Mouse (Mus musculus) CD8-positive naive resting alpha-beta T cell, adult 2 months (primary cell): ENCODE data around the gene Zfp59.
A peak's percentile ranks its signal among the peaks of the same experiment; 100 is the strongest.
"Not testable (repeated sequence)": the region's sequence is repeated elsewhere in the genome, so short reads cannot be mapped to it uniquely, and the experiment has no call there.

Experiments
- DNase-seq, 2 experiments: peaks; one replicate each; pipeline ENCODE4 v3.0.0; 2022; ENCODE audit warnings: low read depth in 2 of 2, low spot score in 2 of 2

Gene Zfp59

GRCm38 (mm10) chr7:27838323-27839249 lies at the start of gene Zfp59:
Gene Zfp59, plus strand, starts transcription at chr7:27838607.
- DNase-seq, result peak; percentile 75 to 80

DNA sequence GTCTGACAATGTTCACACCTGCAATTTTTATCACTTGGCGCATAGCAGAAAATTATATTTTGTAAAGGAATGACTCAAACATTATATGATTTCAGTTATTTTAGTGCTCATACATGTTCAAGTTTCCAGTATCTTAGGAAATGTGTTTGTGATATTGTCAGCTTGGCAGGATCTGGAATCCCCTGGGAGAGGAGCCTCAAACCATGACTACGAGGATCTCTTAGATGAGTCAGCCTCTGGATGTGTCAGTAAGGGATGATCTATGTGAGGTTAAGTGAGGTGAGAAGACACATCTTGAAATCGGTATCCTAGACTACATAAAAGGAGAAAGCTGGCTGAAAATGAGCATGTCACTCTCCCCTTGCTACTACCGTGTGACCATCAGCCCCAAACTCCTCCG lies 49.1 kb upstream of the Zfp59 start:
- DNase-seq, result no peak

DNA sequence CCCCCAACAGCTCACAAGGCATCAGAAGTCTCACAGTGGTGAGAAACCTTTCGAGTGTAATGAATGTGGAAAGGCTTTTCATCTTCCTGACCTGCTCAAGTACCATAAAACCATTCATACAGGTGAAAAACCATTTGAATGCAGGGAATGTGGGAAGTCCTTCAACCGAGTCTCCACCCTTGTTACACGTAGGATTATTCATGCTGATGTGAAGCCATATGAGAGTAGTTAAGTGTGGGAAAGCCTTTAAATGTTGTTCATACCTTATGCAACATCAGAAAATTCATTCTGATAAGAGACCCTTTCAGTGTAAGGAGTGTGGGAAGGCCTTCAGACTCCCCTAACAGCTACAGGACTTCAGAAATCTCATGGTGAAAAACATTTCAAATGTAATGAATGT lies 44.5 kb upstream of the Zfp59 start:
- not testable (repeated sequence) for DNase-seq

DNA sequence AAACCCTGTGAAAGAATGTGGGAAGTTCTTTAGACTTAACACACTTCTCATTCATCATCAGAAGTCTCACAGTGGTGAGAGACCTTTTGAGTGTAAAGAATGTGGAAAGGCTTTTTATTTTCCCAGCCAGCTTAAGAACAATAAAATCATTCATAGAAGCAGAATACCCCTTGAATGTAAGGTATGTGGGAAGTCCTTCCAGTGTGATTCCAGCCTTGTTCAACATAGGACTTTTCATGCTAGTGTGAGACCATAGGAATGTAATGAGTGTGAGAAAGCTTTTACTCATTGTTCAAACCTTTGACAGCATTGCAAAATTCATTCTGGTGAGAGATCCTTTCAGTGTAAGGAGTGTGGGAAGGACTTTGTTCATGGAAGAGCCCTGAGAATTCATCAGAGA lies 43.8 kb upstream of the Zfp59 start:
- DNase-seq, result no peak

GRCm38 (mm10) chr7:27797906-27798811 lies 40.2 kb upstream of the Zfp59 start:
- DNase-seq, result no peak

GRCm38 (mm10) chr7:27801137-27801536 lies 37.3 kb upstream of the Zfp59 start:
- no peak for DNase-seq

DNA sequence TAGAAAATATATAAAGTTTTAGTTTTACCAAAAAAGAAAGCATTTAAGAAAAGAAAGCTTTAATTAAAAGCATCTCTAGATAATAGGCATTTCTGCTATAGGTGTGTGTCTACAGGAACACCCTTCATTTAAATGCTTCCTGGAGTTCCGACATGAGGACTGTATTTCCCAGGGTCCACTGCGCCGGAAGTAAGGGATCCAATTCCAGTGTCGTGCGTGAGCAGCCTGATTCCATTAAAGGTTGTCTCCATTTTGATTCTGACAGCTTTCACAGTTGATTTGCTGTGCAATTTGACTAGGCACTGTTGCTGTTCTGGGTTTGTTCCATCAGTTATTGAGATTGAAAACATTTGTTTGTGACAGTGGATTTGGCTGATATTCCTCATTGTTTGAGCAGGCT lies 35.4 kb upstream of the Zfp59 start:
- no peak for DNase-seq

- peak; percentile 51 to 63 for DNase-seq
Observed at GRCm38 (mm10) chr7:27804297-27805030, 33.9 kb upstream of the Zfp59 start.

GRCm38 (mm10) chr7:27806896-27807295 lies 31.5 kb upstream of the Zfp59 start, which contains the start of gene Zfp626:
Gene Zfp626, plus strand, starts transcription at chr7:27807196.
- not testable (repeated sequence) for DNase-seq

- not testable (repeated sequence) for DNase-seq
Observed at GRCm38 (mm10) chr7:27807305-27807704, 31.1 kb upstream of the Zfp59 start.

- no peak for DNase-seq
Observed at GRCm38 (mm10) chr7:27818526-27819110, 19.8 kb upstream of the Zfp59 start.

- no peak for DNase-seq
Observed at GRCm38 (mm10) chr7:27822611-27823010, 15.8 kb upstream of the Zfp59 start.

DNA sequence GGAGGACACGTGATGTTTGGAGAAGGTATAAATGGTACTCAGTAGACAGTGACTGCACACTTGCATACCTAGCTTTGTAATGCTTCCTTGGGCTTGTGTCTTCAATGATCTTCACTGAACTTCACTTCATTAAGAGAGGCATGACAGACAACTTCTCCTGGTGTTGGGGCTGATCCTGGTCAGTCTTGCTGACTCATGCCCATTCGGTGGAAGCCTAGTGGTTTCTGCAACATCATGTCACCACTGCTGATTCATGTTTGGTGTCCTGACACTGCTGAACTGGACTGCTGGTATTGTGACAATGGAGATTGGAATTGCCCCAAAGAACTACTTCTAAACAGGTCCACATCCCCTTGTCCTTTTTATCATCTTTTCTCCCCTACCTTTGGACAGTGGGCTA lies 4.3 kb upstream of the Zfp59 start:
- no peak for DNase-seq

DNA sequence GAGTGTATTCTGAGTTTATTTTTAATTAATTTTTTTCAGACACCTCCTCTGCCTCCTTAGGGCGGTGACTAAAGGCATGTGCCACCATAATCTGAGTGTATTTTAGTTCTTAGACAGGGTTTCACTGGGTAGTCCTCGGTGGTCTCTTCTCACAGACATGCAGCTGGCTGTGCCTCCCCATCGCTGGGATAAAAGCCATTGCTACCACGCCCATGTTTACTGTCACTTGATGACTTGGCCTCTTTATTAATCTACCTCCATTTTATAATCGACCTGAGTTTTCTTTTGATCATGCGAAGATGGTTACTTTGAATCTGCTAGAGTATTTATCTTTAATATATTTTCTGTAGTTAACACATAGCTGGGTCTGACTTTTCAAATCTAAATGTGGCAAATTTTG lies 511 bp upstream of the Zfp59 start:
- no peak for DNase-seq

DNA sequence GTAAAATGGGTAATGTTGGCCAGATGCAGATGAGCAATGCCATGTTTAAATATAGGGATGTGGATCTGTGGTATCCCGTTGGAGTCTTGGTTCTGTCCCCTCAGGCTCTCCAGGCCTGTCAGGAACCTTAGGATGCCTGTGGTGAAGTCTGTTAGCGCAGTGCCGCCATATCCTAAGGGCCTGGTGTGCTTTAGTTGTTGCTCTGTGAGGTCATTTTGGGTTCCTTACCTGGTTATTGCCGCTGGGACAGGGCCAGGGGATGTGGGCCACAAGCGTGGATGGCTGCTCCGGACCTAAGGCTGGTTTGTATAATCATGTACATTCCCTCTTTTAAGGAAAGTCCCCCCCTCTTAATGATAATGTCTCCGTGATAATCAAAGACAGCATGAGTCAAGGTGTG lies 1.2 kb downstream of the Zfp59 start:
- no peak for DNase-seq

GRCm38 (mm10) chr7:27840104-27840503 lies 1.7 kb downstream of the Zfp59 start:
- DNase-seq, result no peak

GRCm38 (mm10) chr7:27857227-27857626 lies 18.8 kb downstream of the Zfp59 start, which contains the start of gene Zfp607a:
Gene Zfp607a, plus strand, starts transcription at chr7:27857527.
- DNase-seq, result no peak

GRCm38 (mm10) chr7:27859301-27860251 lies 21.2 kb downstream of the Zfp59 start:
- no peak for DNase-seq
